Mouse (Mus musculus) MEL (cell line): ENCODE data around the gene Kdm6b.

ENCODE experiments used
- BHLHE40 ChIP-seq: IDR thresholded peaks from 2 replicates; pipeline ENCODE4 v1.6.1; 2012; ENCODE audit warnings: low read depth, mild to moderate bottlenecking, inconsistent platforms, low read length, improper control_type of control experiment, borderline replicate concordance
- CTCF ChIP-seq, 3 experiments: IDR thresholded peaks in 2 of 3; conservative IDR thresholded peaks in 1 of 3; 2 replicates each; pipeline ENCODE4 v1.5.1; 2011 to 2012; ENCODE audit warnings: low read length in 3 of 3, low read depth in 2 of 3, mild to moderate bottlenecking in 2 of 3, improper control_type of control experiment in 1 of 3, inconsistent platforms in 1 of 3, mixed read lengths in 1 of 3, moderate library complexity in 1 of 3; ENCODE audit not compliant: control insufficient read depth in 1 of 3, insufficient read depth in 1 of 3, poor library complexity in 1 of 3, severe bottlenecking in 1 of 3
- MAX ChIP-seq: IDR thresholded peaks from 2 replicates; pipeline ENCODE4 v1.6.1; 2011; ENCODE audit warnings: low read length, improper control_type of control experiment
- MYC ChIP-seq: IDR thresholded peaks from 2 replicates; pipeline ENCODE4 v1.6.1; 2011; ENCODE audit warnings: low read depth, mild to moderate bottlenecking, low read length, improper control_type of control experiment, moderate library complexity
- POLR2A ChIP-seq, 2 experiments: IDR thresholded peaks; 2 replicates each; pipeline ENCODE4 v1.6.1; 2011 to 2012; ENCODE audit warnings: low read length in 2 of 2, mild to moderate bottlenecking in 2 of 2, control low read depth in 1 of 2, improper control_type of control experiment in 1 of 2, low read depth in 1 of 2, moderate library complexity in 1 of 2; ENCODE audit not compliant: control insufficient read depth in 1 of 2, insufficient read depth in 1 of 2, poor library complexity in 1 of 2

GRCm38 (mm10) chr11:69421131-69421977, 7.9 kb upstream of the Kdm6b start:
- TF ChIP-seq POLR2A (IDR thresholded peaks at IDR 0.05; ENCODE audit: control insufficient read depth in 1 of 2, insufficient read depth in 1 of 2, low read depth in 1 of 2, low read length in 2 of 2, poor library complexity in 1 of 2) = no peak
- TF ChIP-seq BHLHE40 = no peak
- TF ChIP-seq MYC = no peak
- TF ChIP-seq MAX = no peak
- TF ChIP-seq CTCF (IDR thresholded peaks at IDR 0.05 in 2 of 3, conservative IDR thresholded peaks at IDR 0.05 in 1 of 3; ENCODE audit: control insufficient read depth in 1 of 3, insufficient read depth in 1 of 3, low read depth in 2 of 3, low read length in 3 of 3, poor library complexity in 1 of 3, severe bottlenecking in 1 of 3) = no peak
